Mouse (Mus musculus) heart, postnatal 0 days (tissue): ENCODE measurements around the gene Alk. TPM values are rescaled to one million over a fixed set of nuclear protein-coding genes. Genes with fewer than 3 reads are reported as not detected.

Experiments
- ATAC-seq: fragments of 200-750 bp; cut with Nextera tagmentation; 2 replicates; pipeline ENCODE4 v1.8.0; 2017; ENCODE audit warnings: low read depth, moderate number of reproducible peaks, moderate library complexity; ENCODE audit not compliant: insufficient read depth
- DNase-seq: peaks from one replicate; pipeline ENCODE4 v3.0.0-alpha.2; 2016; ENCODE audit warnings: low spot score
- H3K27ac ChIP-seq: fragments of 300-500 bp; sonication (generic); 2 replicates; pipeline ENCODE4 v1.5.1; 2014; ENCODE audit warnings: low read depth, mild to moderate bottlenecking
- H3K27me3 ChIP-seq: fragments of 300-500 bp; sonication (generic); 2 replicates; pipeline ENCODE4 v1.6.1; 2014; ENCODE audit warnings: low read length, mixed read lengths; ENCODE audit not compliant: control insufficient read depth, insufficient read depth
- H3K36me3 ChIP-seq: fragments of 300-500 bp; sonication (generic); replicated peaks from 2 replicates; pipeline ENCODE4 v1.6.1; 2014; ENCODE audit warnings: low read length, mixed read lengths; ENCODE audit not compliant: control insufficient read depth, insufficient read depth
- H3K4me1 ChIP-seq: fragments of 300-500 bp; sonication (generic); 2 replicates; pipeline ENCODE4 v1.6.1; 2014; ENCODE audit warnings: antibody characterized with exemption; ENCODE audit not compliant: control insufficient read depth, insufficient read depth
- H3K4me2 ChIP-seq: fragments of 300-500 bp; sonication (generic); 2 replicates; pipeline ENCODE4 v1.6.1; 2014; ENCODE audit warnings: low read depth, mild to moderate bottlenecking, low read length, moderate library complexity
- H3K4me3 ChIP-seq: fragments of 300-500 bp; sonication (generic); 2 replicates; pipeline ENCODE4 v1.5.1; 2014; ENCODE audit warnings: low read depth, low read length
- H3K9ac ChIP-seq: fragments of 300-500 bp; sonication (generic); replicated peaks from 2 replicates; pipeline ENCODE4 v1.6.1; 2014; ENCODE audit warnings: low read depth, low read length, mixed read lengths
- H3K9me3 ChIP-seq: fragments of 300-500 bp; sonication (generic); replicated peaks from 2 replicates; pipeline ENCODE4 v1.6.1; 2016; ENCODE audit warnings: low read length; ENCODE audit not compliant: control insufficient read depth
- CTCF ChIP-seq: IDR thresholded peaks from 2 replicates; pipeline ENCODE4 v1.5.1; 2016; ENCODE audit warnings: antibody characterized with exemption, control low read depth, low read depth
- EP300 ChIP-seq: IDR thresholded peaks from 2 replicates; pipeline ENCODE4 v1.6.1; 2016; ENCODE audit warnings: antibody characterized with exemption, low read depth
- WGBS: fragments of 180-500 bp; shearing (Covaris S2); extraction: QIAGEN DNeasy Blood & Tissue Kit; methylation state at CpG from one replicate; pipeline ENCODE4 v1.1.7; 2014; 5-methylcytosine and 5-hydroxymethylcytosine counted together
- polyA plus RNA-seq: library from polyadenylated mRNA; unstranded; fragments of >200 nt; fragmentation: Nextera tagmentation; extraction: Ambion mirVana; gene quantifications from 2 replicates; pipeline ENCODE4 v1.2.1, GENCODE M21; 2015
- total RNA-seq: library from RNA; depleted of rRNA; stranded (reverse); fragments of >200 nt; gene quantifications from 2 replicates; pipeline ENCODE4 v1.2.3, GENCODE M21; 2014; ENCODE audit warnings: low replicate concordance

Alk gene
- total and polyA plus RNA-seq, 2 experiments from 2014 or later, result 0.04 TPM; not detected in 1

DNA sequence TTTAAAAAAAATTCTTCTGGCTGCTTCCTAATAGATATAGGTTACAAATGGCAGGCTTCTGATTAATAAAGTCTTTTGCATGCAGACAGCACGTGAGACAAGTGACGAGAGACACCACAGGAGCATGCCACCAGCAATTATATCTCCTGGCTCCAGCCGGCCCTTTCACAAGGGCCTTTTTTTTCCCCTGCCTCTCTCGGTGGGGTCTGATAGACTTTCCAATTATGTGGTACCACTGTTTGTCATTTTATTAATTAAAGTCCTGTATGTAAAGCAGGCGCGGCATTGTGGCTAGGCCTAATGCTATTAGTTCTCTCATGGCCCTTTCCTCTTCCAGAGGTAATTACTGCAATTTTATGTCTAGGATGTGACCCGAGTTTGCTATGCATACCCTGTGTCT, 630.7 kb downstream of the Alk start:
- no peak overlapping the region for H3K9ac ChIP-seq
- H3K27ac ChIP-seq, result no peak overlapping the region
- ATAC-seq, result no peak
- DNase-seq, result no peak
- TF ChIP-seq CTCF (no peak), EP300 (no peak)
- H3K4me2 ChIP-seq, result no peak overlapping the region
- H3K9me3 ChIP-seq, result no peaks in the 10 kb centered on the region
- H3K36me3 ChIP-seq, result no peaks in the 10 kb centered on the region
- no peaks in the 10 kb centered on the region for H3K4me1 ChIP-seq
- 81% methylated on average over 7 of the region's 7 CpGs for WGBS
- H3K4me3 ChIP-seq, result no peak overlapping the region
- no peaks in the 10 kb centered on the region for H3K27me3 ChIP-seq

DNA sequence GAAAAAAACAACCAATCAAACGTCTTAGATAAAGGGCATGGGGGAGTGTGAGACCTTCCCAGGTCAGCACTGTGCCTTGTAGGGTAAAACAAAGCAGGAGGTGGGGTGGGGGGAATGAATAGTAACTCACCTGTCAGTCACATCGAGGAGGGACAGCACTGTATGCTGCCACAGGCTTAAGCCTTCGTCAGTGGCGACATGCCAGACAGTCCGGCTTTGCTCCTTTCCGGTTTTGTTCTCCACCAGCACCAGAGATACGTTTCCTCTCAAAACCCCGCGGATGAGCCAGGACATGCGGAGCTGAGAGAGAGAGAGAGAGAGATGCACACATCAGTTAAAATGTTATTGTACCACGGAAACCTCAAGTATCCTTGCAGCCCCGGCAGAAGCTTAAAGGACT, 637.1 kb downstream of the Alk start:
- ATAC-seq (no peak), DNase-seq (no peak)
- Histone ChIP-seq H3K4me3 (no peak overlapping the region), H3K27ac (no peak overlapping the region), H3K4me2 (no peak overlapping the region), H3K27me3 (no peaks in the 10 kb centered on the region), H3K36me3 (no peaks in the 10 kb centered on the region), H3K9me3 (no peaks in the 10 kb centered on the region), H3K9ac (no peak overlapping the region), H3K4me1 (no peaks in the 10 kb centered on the region)
- WGBS, result 70% methylated on average over 12 of the region's 12 CpGs
- no peak for TF ChIP-seq CTCF
- TF ChIP-seq EP300, result no peak

GRCm38 (mm10) chr17:71965733-71966606, 638.5 kb downstream of the Alk start:
- H3K27me3 ChIP-seq, result no peaks in the 10 kb centered on the region
- H3K4me3 ChIP-seq, result no peak overlapping the region
- H3K4me2 ChIP-seq, result no peak overlapping the region
- no peak overlapping the region for H3K27ac ChIP-seq
- TF ChIP-seq CTCF, result peak; percentile 85
- no peak for TF ChIP-seq EP300
- no peaks in the 10 kb centered on the region for H3K36me3 ChIP-seq
- no peak overlapping the region for H3K9ac ChIP-seq
- H3K4me1 ChIP-seq, result no peaks in the 10 kb centered on the region
- DNase-seq, result peak; percentile 46
- no peak for ATAC-seq
- H3K9me3 ChIP-seq, result no peaks in the 10 kb centered on the region
- 59% methylated on average over 9 of the region's 9 CpGs for WGBS

DNA sequence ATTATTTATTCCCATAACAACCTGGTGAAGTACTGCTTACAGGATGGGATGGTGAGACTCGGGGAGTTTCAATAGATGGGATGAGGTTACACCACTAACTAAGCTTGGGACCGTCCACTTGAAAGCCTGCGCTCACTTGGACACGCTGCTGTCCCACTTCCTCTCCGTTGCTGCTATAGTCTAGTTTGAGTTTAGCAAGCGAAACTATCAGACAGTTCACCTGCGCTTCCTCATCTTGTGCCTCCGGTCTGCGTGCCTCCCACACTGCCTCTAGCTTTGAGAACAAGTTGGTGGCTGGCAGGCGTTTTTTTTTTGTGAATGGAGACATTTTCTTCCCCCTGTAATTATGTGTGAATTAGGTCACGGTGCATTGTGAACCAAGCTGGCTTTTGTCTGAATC, 639.8 kb downstream of the Alk start:
- DNase-seq (no peak), ATAC-seq (no peak)
- Histone ChIP-seq H3K27ac (no peak overlapping the region), H3K9me3 (no peaks in the 10 kb centered on the region), H3K4me1 (no peaks in the 10 kb centered on the region), H3K4me3 (no peak overlapping the region), H3K9ac (no peak overlapping the region), H3K27me3 (no peaks in the 10 kb centered on the region), H3K36me3 (no peaks in the 10 kb centered on the region), H3K4me2 (no peak overlapping the region)
- TF ChIP-seq CTCF, result no peak
- no peak for TF ChIP-seq EP300
- WGBS, result 77% methylated on average over 11 of the region's 11 CpGs

DNA sequence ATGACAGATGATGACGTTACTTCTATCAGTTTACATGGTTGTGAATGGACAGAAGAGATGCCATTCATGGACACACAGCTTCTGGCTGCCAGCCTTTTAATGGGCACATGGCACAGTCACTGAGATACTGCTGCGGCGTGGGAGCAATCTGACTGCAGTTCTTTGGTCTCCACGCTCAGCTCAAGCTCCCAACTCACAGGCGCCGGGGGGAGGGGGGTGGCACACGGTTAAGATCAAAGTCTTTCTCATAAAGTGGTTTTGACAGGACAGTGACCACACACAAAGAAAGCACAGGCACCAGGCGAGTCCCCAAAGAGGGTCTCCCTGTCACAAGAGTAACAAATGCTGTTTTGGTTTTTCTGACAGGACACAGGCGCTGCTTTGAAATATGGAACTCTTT, 641.7 kb downstream of the Alk start:
- H3K4me2 ChIP-seq, result no peak overlapping the region
- no peaks in the 10 kb centered on the region for H3K36me3 ChIP-seq
- H3K9me3 ChIP-seq, result no peaks in the 10 kb centered on the region
- no peak overlapping the region for H3K9ac ChIP-seq
- no peaks in the 10 kb centered on the region for H3K4me1 ChIP-seq
- H3K4me3 ChIP-seq, result no peak overlapping the region
- no peaks in the 10 kb centered on the region for H3K27me3 ChIP-seq
- no peak for TF ChIP-seq CTCF
- no peak overlapping the region for H3K27ac ChIP-seq
- DNase-seq (no peak), ATAC-seq (no peak)
- 56% methylated on average over 9 of the region's 9 CpGs for WGBS

GRCm38 (mm10) chr17:71955011-71955410, 649.4 kb downstream of the Alk start:
- Histone ChIP-seq H3K9me3 (no peaks in the 10 kb centered on the region), H3K9ac (no peak overlapping the region), H3K36me3 (no peaks in the 10 kb centered on the region), H3K27me3 (no peaks in the 10 kb centered on the region), H3K4me2 (no peak overlapping the region), H3K4me3 (no peak overlapping the region), H3K4me1 (no peaks in the 10 kb centered on the region), H3K27ac (no peak overlapping the region)
- TF ChIP-seq CTCF (no peak), EP300 (no peak)
- 84% methylated on average over 7 of the region's 7 CpGs for WGBS
- DNase-seq (no peak), ATAC-seq (no peak)
